Mouse (Mus musculus): ENCODE measurements at regions not wholly inside any gene's neighbourhood (a gene's known extent, or its start where the extent isn't known, plus 50 kb on each side); places are given as distances from the start of the nearest gene placed in this dataset.

GRCm38 (mm10) chr7:115076781-115077180 is 333.3 kb downstream of the Insc start:
- DNase-seq (ENCODE audit: low spot score in 2 of 2): no peak

GRCm38 (mm10) chr7:115084711-115085380 is 341.4 kb downstream of the Insc start:
- no peak for DNase-seq (ENCODE audit: low spot score in 2 of 2)

GRCm38 (mm10) chr7:115086542-115087448 is 343.3 kb downstream of the Insc start:
- DNase-seq (ENCODE audit: low spot score in 2 of 2): no peak

GRCm38 (mm10) chr7:115092481-115093050 is 349.1 kb downstream of the Insc start:
- no peak for DNase-seq (ENCODE audit: low spot score in 2 of 2)

GRCm38 (mm10) chr7:115106041-115106440 is 362.5 kb downstream of the Insc start:
- no peak for DNase-seq (ENCODE audit: low spot score in 2 of 2)

GRCm38 (mm10) chr7:115112282-115112681 is 368.8 kb downstream of the Insc start:
- no peak for DNase-seq (ENCODE audit: low spot score in 2 of 2)

GRCm38 (mm10) chr7:115123283-115123682 is 379.8 kb downstream of the Insc start:
- DNase-seq (ENCODE audit: low spot score in 2 of 2): no peak

GRCm38 (mm10) chr7:115129001-115129400 is 385.5 kb downstream of the Insc start:
- no peak for DNase-seq (ENCODE audit: low spot score in 2 of 2)

- no peak for DNase-seq (ENCODE audit: low spot score in 2 of 2)
Observed at GRCm38 (mm10) chr7:115131259-115131969, 387.9 kb downstream of the Insc start.

GRCm38 (mm10) chr7:115131970-115132551 is 388.6 kb downstream of the Insc start:
- DNase-seq (ENCODE audit: low spot score in 2 of 2): no peak

- no peak for DNase-seq (ENCODE audit: low spot score in 2 of 2)
Observed at GRCm38 (mm10) chr7:115132595-115132994, 389.1 kb downstream of the Insc start.

GRCm38 (mm10) chr7:115134926-115135575 is 391.6 kb downstream of the Insc start:
- no peak for DNase-seq (ENCODE audit: low spot score in 2 of 2)

- DNase-seq (ENCODE audit: low spot score in 2 of 2): no peak
Observed at GRCm38 (mm10) chr7:115140286-115140685, 396.8 kb downstream of the Insc start.

- DNase-seq (ENCODE audit: low spot score in 2 of 2): no peak
Observed at GRCm38 (mm10) chr7:115142163-115142562, 398.7 kb downstream of the Insc start.

GRCm38 (mm10) chr7:115144947-115145346 is 401.5 kb downstream of the Insc start:
- no peak for DNase-seq (ENCODE audit: low spot score in 2 of 2)

- no peak for DNase-seq (ENCODE audit: low spot score in 2 of 2)
Observed at GRCm38 (mm10) chr7:115147352-115147977, 404.0 kb downstream of the Insc start.

GRCm38 (mm10) chr7:115153291-115153690 is 409.8 kb downstream of the Insc start:
- no peak for DNase-seq (ENCODE audit: low spot score in 2 of 2)

- no peak for DNase-seq (ENCODE audit: low spot score in 2 of 2)
Observed at GRCm38 (mm10) chr7:115153764-115154509, 410.4 kb downstream of the Insc start.

- no peak for DNase-seq (ENCODE audit: low spot score in 2 of 2)
Observed at GRCm38 (mm10) chr7:115170023-115170422, 426.5 kb downstream of the Insc start.

- DNase-seq (ENCODE audit: low spot score in 2 of 2): peak in 1 of 2 experiments; percentile 26
Observed at GRCm38 (mm10) chr7:115170439-115170838, 426.9 kb downstream of the Insc start.

Data from urinary bladder, postnatal 4 days (tissue).